Comparison of ENCODE assay signal across 12 mouse cellular contexts in genomic region chr2:166332748-166333417, GRCm38 (mm10).
A peak's percentile ranks its signal among the peaks of the same experiment; 100 is the strongest.
DNase-seq lines count a peak whose midpoint lies in the region; ATAC-seq lines count a peak whose summit lies in the region.
"Had no signal": no experiment of that assay in that cellular context is flagged by ENCODE, and none has a peak within 500 bp of the region (broad histone marks: within the 10 kb centered on the region; RNA-seq: fewer than 3 reads in every experiment).

No protein-coding gene starts in this region.

- no peak overlapping the region for H3K4me3 ChIP-seq in heart, embryonic 12.5 days
- H3K4me3 ChIP-seq in embryonic facial prominence, embryonic 10.5 days: no peak overlapping the region
- H3K4me3 ChIP-seq: forebrain, embryonic 12.5 days; midbrain, embryonic 12.5 days had no signal

- 46% methylated on average over 13 of the region's 13 CpGs for WGBS in heart, embryonic 12.5 days
- WGBS in embryonic facial prominence, embryonic 10.5 days: 87% methylated on average over 13 of the region's 13 CpGs

- 0 out of 2 replicates have a peak overlapping the region, but pooled peaks have one; percentile 8 for H3K27ac ChIP-seq in heart, embryonic 12.5 days (ENCODE audit: poor library complexity, severe bottlenecking)
- peak overlapping the region; percentile 49; the same call in 1 of the 2 replicates for H3K27ac ChIP-seq in embryonic facial prominence, embryonic 10.5 days (replicated peaks)
- H3K27ac ChIP-seq: forebrain, embryonic 12.5 days; midbrain, embryonic 12.5 days had no signal

- no peaks in the 10 kb centered on the region for H3K9me3 ChIP-seq in heart, embryonic 12.5 days (replicated peaks)
- H3K9me3 ChIP-seq in embryonic facial prominence, embryonic 10.5 days: no peaks in the 10 kb centered on the region
- H3K9me3 ChIP-seq: forebrain, embryonic 12.5 days; midbrain, embryonic 12.5 days had no signal

- H3K9ac ChIP-seq in heart, embryonic 12.5 days: no peak overlapping the region
- H3K9ac ChIP-seq: forebrain, embryonic 12.5 days; midbrain, embryonic 12.5 days had no signal

- no peak for DNase-seq in heart, postnatal 25 days (ENCODE audit: low spot score)
- no peak for DNase-seq in embryonic facial prominence, embryonic 10.5 days (ENCODE audit: low spot score)
- DNase-seq in kidney, adult 9 months: peak; percentile 54
- peak; percentile 42 for DNase-seq in lung, postnatal 10 days
- DNase-seq in frontal cortex, postnatal 10 days (ENCODE audit: low spot score in 2 of 2): no peak
- no peak for DNase-seq in layer of hippocampus, adult 11-12 months (ENCODE audit: low spot score)
- no peak for DNase-seq in cerebellum, adult 9-10 months
- DNase-seq: cerebellum, adult 11 months; thymus, adult 2 months had no signal

- no peaks in the 10 kb centered on the region for H3K27me3 ChIP-seq in heart, embryonic 12.5 days (replicated peaks)
- no peaks in the 10 kb centered on the region; the same call in 1 of the 2 replicates for H3K27me3 ChIP-seq in embryonic facial prominence, embryonic 10.5 days (replicated peaks; ENCODE audit: low read depth, poor library complexity, severe bottlenecking)

- intact Hi-C loops in heart, postnatal 25 days (cut with DNase I): no loop called here

- H3K36me3 ChIP-seq in heart, embryonic 12.5 days: no peaks in the 10 kb centered on the region
- H3K36me3 ChIP-seq in embryonic facial prominence, embryonic 10.5 days (replicated peaks): no peaks in the 10 kb centered on the region
- H3K36me3 ChIP-seq: forebrain, embryonic 12.5 days; midbrain, embryonic 12.5 days had no signal

- ATAC-seq in heart, embryonic 12.5 days (ENCODE audit: insufficient number of reproducible peaks, low FRiP score): peak; percentile 37; the same call in 1 of the 2 replicates

- no peak overlapping the region for H3K4me2 ChIP-seq in heart, embryonic 12.5 days
- H3K4me2 ChIP-seq: forebrain, embryonic 12.5 days; midbrain, embryonic 12.5 days had no signal

- H3K4me1 ChIP-seq in heart, embryonic 12.5 days (replicated peaks): peaks cover 30% of the 10 kb centered on the region
- peaks cover 62% of the 10 kb centered on the region for H3K4me1 ChIP-seq in embryonic facial prominence, embryonic 10.5 days

Comparison
In these comparisons a context has a peak if more than half of its experiments do, and no peak if none do; other contexts are left out.
1. DNase-seq: peak in kidney, adult 9 months (single experiment) and lung, postnatal 10 days (single experiment); none in heart, postnatal 25 days (single experiment), embryonic facial prominence, embryonic 10.5 days (single experiment), frontal cortex, postnatal 10 days (0 of 2), layer of hippocampus, adult 11-12 months (single experiment) and cerebellum, adult 9-10 months (single experiment).